Comparison of ENCODE assay signal across 8 mouse cellular contexts in genomic region chr10:127030336-127031296, GRCm38 (mm10). TPM values are rescaled to one million over a fixed set of nuclear protein-coding genes. Genes with fewer than 3 reads are reported as not detected.
A peak's percentile ranks its signal among the peaks of the same experiment; 100 is the strongest.
DNase-seq lines count a peak whose midpoint lies in the region; ATAC-seq and TF ChIP-seq lines count a peak whose summit lies in the region.

TSS of gene Tsfm (minus strand) at chr10:127030840.

- WGBS in embryonic facial prominence, embryonic 14.5 days, result 7% methylated on average over 44 of the region's 56 CpGs
- 6% methylated on average over 53 of the region's 56 CpGs for WGBS in heart, adult 2 months
- WGBS in limb, embryonic 13.5 days, result 5% methylated on average over 55 of the region's 56 CpGs
- WGBS in midbrain, embryonic 16.5 days, result 5% methylated on average over 56 of the region's 56 CpGs

- H3K4me2 ChIP-seq in embryonic facial prominence, embryonic 14.5 days (ENCODE audit: low read depth, low read length), result peak within 1 kb of the TSS; percentile 90
- peak within 1 kb of the TSS; percentile 87 for H3K4me2 ChIP-seq in limb, embryonic 13.5 days (replicated peaks)
- H3K4me2 ChIP-seq in midbrain, embryonic 16.5 days (ENCODE audit: low read length), result peak within 1 kb of the TSS; percentile 87

- H3K79me2 ChIP-seq in heart, adult 2 months (replicated peaks; ENCODE audit: control insufficient read depth, insufficient read depth, low read length), result no peaks in the 10 kb centered on the region

- no peaks in the 10 kb centered on the region for H3K9me3 ChIP-seq in embryonic facial prominence, embryonic 14.5 days (ENCODE audit: control insufficient read depth, low read length)
- H3K9me3 ChIP-seq in limb, embryonic 13.5 days, result no peaks in the 10 kb centered on the region
- H3K9me3 ChIP-seq in midbrain, embryonic 16.5 days (replicated peaks; ENCODE audit: control insufficient read depth, low read length, poor library complexity, severe bottlenecking), result no peaks in the 10 kb centered on the region

- peak; percentile 67 for TF ChIP-seq POLR2A in heart, adult 2 months (IDR thresholded peaks at IDR 0.05; ENCODE audit: insufficient read depth, low read depth, low read length)

- DNase-seq in 3T3-L1 (ENCODE audit: low read depth, low spot score), result peak; percentile 87
- DNase-seq in adrenal gland, postnatal 4 days (ENCODE audit: low spot score in 2 of 2), result peak; percentile 87 to 95
- peak; percentile 94 for DNase-seq in embryonic facial prominence, embryonic 14.5 days (ENCODE audit: low spot score)
- peak; percentile 92 to 97 for DNase-seq in heart, adult 2 months
- DNase-seq in kidney, adult 8-10 months, result peak; percentile 85 to 91
- peak; percentile 91 to 95 for DNase-seq in spleen, postnatal 10 days (ENCODE audit: low spot score in 2 of 2)

- H3K4me1 ChIP-seq in embryonic facial prominence, embryonic 14.5 days (ENCODE audit: control insufficient read depth, insufficient read depth, low read length), result no peaks in the 10 kb centered on the region
- H3K4me1 ChIP-seq in heart, adult 2 months (ENCODE audit: control insufficient read depth, insufficient read depth, low read length), result no peaks in the 10 kb centered on the region
- H3K4me1 ChIP-seq in limb, embryonic 13.5 days, result peaks cover 8% of the 10 kb centered on the region
- H3K4me1 ChIP-seq in midbrain, embryonic 16.5 days (ENCODE audit: control insufficient read depth, insufficient read depth, low read length), result peaks cover 3% of the 10 kb centered on the region

- peaks cover 38% of the 10 kb centered on the region for H3K36me3 ChIP-seq in embryonic facial prominence, embryonic 14.5 days (ENCODE audit: control insufficient read depth, insufficient read depth, low read length)
- H3K36me3 ChIP-seq in heart, adult 2 months (ENCODE audit: control insufficient read depth, insufficient read depth, low read length), result no peaks in the 10 kb centered on the region
- H3K36me3 ChIP-seq in limb, embryonic 13.5 days, result peaks cover 39% of the 10 kb centered on the region
- H3K36me3 ChIP-seq in midbrain, embryonic 16.5 days (ENCODE audit: control insufficient read depth, insufficient read depth, low read length), result peaks cover 14% of the 10 kb centered on the region

- H3K27me3 ChIP-seq in embryonic facial prominence, embryonic 14.5 days (replicated peaks; ENCODE audit: control insufficient read depth, insufficient read depth, low read length), result no peaks in the 10 kb centered on the region
- H3K27me3 ChIP-seq in heart, adult 2 months (ENCODE audit: control insufficient read depth, insufficient read depth, low read length), result no peaks in the 10 kb centered on the region
- H3K27me3 ChIP-seq in limb, embryonic 13.5 days, result no peaks in the 10 kb centered on the region
- no peaks in the 10 kb centered on the region for H3K27me3 ChIP-seq in midbrain, embryonic 16.5 days (ENCODE audit: control insufficient read depth, insufficient read depth, low read depth, low read length)

- peak within 1 kb of the TSS; percentile 42 for H3K27ac ChIP-seq in embryonic facial prominence, embryonic 14.5 days (replicated peaks; ENCODE audit: low read depth, low read length)
- H3K27ac ChIP-seq in heart, adult 2 months, result peak within 1 kb of the TSS; percentile 86
- peak within 1 kb of the TSS; percentile 75 for H3K27ac ChIP-seq in limb, embryonic 13.5 days
- peak within 1 kb of the TSS; percentile 76 for H3K27ac ChIP-seq in midbrain, embryonic 16.5 days (ENCODE audit: low read length)

- TF ChIP-seq CTCF in heart, adult 2 months (IDR thresholded peaks at IDR 0.05), result peak; percentile 92

- intact Hi-C loops in heart, adult 2 months (cut with DNase I), result loop anchor here (1.0 to 2.0 kb wide), 2 partner anchors 40 to 111 kb away; no protein-coding TSS in a partner anchor

- H3K4me3 ChIP-seq in embryonic facial prominence, embryonic 14.5 days (ENCODE audit: low read depth, low read length), result peak within 1 kb of the TSS; percentile 70
- H3K4me3 ChIP-seq in heart, adult 2 months, result peak within 1 kb of the TSS; percentile 98
- peak within 1 kb of the TSS; percentile 92 for H3K4me3 ChIP-seq in limb, embryonic 13.5 days
- H3K4me3 ChIP-seq in midbrain, embryonic 16.5 days (ENCODE audit: low read depth, low read length), result peak within 1 kb of the TSS; percentile 96

- TF ChIP-seq EP300 in heart, adult 2 months (IDR thresholded peaks at IDR 0.05; ENCODE audit: insufficient read depth, low read depth, low read length), result peak; percentile 95

- H3K9ac ChIP-seq in embryonic facial prominence, embryonic 14.5 days (ENCODE audit: low read depth, low read length), result peak within 1 kb of the TSS; percentile 81
- H3K9ac ChIP-seq in heart, adult 2 months (ENCODE audit: low read depth, low read length), result peak within 1 kb of the TSS; percentile 85
- H3K9ac ChIP-seq in limb, embryonic 13.5 days, result peak within 1 kb of the TSS; percentile 94
- peak within 1 kb of the TSS; percentile 91 for H3K9ac ChIP-seq in midbrain, embryonic 16.5 days (ENCODE audit: low read depth, low read length)

- ATAC-seq in embryonic facial prominence, embryonic 14.5 days (ENCODE audit: low read depth), result peak; percentile 91
- peak; percentile 80 for ATAC-seq in limb, embryonic 13.5 days (ENCODE audit: low FRiP score, low read depth)
- peak; percentile 88 for ATAC-seq in midbrain, embryonic 16.5 days

RNA-seq across cellular contexts. Expression of gene Tsfm, which starts in this region (rescaled TPM):
- total RNA-seq in adrenal gland, postnatal 4 days (2021), result 10 to 100 TPM; 67.0 to 70.6 TPM
- 61.0 and 61.3 TPM in 2 replicates for polyA plus RNA-seq in embryonic facial prominence, embryonic 14.5 days (2014; fragmentation: Nextera tagmentation; extraction: Ambion mirVana)
- total RNA-seq in heart, adult 2 months (2021), result 10 to 100 TPM; 50.8 to 58.7 TPM
- polyA plus RNA-seq in heart, adult 2 months (2012; rRNA removed), result 40.0 and 42.4 TPM in 2 replicates
- polyA plus RNA-seq in limb, embryonic 13.5 days (2015; fragmentation: Nextera tagmentation; extraction: Ambion mirVana), result 80.8 and 81.1 TPM in 2 replicates
- polyA plus RNA-seq in midbrain, embryonic 16.5 days (2015; fragmentation: Nextera tagmentation; extraction: Ambion mirVana), result 61.4 and 67.7 TPM in 2 replicates

Comparison
In these comparisons a context has a peak if more than half of its experiments do, and no peak if none do; other contexts are left out.
1. Peak in every context shown above with its lines: DNase-seq, ATAC-seq, H3K4me3 ChIP-seq and H3K27ac ChIP-seq.